Mouse (Mus musculus): Measurements from ENCODE around the gene Rab44. TPM values are rescaled to one million over a fixed set of nuclear protein-coding genes. Genes with fewer than 3 reads are reported as not detected.

The Rab44 gene
- polyA plus RNA-seq, 1 experiment, result 1.5 TPM

DNA sequence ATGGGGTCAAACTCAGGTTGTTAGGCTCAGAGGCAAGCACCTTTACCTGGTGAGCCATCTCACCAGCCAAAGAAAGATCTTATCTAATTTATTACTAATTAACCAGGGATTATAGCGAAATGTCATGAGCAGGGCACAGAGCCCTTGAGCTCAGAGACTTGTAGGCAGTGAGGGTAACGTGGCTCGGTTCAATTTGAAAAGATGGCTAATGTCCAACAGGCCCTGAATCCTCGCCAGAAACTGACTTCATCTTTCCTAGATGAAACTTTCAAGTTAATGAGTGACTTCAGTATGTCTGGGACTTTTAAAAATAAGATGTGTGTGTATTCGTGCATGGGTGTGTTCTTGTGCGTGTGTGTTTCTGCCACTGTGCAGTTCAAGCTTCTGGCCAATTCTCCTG is 8.9 kb downstream of the Rab44 start:
- Histone ChIP-seq H3K27ac (ENCODE audit: insufficient read depth, low read depth, low read length) (no peak overlapping the region), H3K4me3 (ENCODE audit: insufficient read depth, low read length) (no peak overlapping the region), H3K4me1 (ENCODE audit: control insufficient read depth, insufficient read depth, low read length) (peaks cover 2% of the 10 kb centered on the region; the same call in 1 of the 2 replicates)
- TF ChIP-seq POLR2A (IDR thresholded peaks at IDR 0.05; ENCODE audit: borderline replicate concordance, low read depth, low read length) (no peak), CTCF (IDR thresholded peaks at IDR 0.05; ENCODE audit: low read depth, low read length) (no peak)

DNA sequence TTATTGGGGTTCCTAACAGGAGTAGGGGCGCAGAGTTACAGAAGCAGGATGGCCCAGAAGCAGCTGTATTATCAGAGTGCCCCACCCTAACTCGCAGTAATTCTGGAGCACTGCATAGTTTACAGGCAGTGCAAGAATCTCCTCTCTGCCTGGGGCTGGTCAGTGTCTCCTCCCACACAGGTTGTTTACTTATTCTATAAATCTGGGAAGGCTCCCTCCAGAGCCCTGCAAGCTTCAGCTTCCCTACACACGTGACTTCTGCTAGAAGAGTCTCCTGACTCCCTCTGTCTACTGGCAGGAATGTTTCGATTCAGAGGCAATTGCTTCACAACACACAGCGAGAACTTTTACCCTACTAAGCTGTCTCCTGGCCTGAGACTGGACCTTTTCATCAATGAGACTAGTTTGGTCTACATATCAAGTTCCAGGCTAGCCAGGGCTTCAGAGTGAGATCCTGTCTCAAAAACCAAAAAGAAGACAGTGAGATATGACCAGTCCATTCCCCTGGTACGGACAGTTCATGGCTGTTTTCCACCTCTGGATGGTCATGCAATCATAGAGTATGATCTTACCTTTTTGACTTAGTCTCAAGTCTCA is 9.7 kb downstream of the Rab44 start:
- Histone ChIP-seq H3K27ac (ENCODE audit: insufficient read depth, low read depth, low read length) (no peak overlapping the region), H3K4me1 (ENCODE audit: control insufficient read depth, insufficient read depth, low read length) (peaks cover 2% of the 10 kb centered on the region; the same call in 1 of the 2 replicates), H3K4me3 (ENCODE audit: insufficient read depth, low read length) (no peak overlapping the region)
- TF ChIP-seq CTCF (IDR thresholded peaks at IDR 0.05; ENCODE audit: low read depth, low read length) (no peak), POLR2A (IDR thresholded peaks at IDR 0.05; ENCODE audit: borderline replicate concordance, low read depth, low read length) (no peak)

DNA sequence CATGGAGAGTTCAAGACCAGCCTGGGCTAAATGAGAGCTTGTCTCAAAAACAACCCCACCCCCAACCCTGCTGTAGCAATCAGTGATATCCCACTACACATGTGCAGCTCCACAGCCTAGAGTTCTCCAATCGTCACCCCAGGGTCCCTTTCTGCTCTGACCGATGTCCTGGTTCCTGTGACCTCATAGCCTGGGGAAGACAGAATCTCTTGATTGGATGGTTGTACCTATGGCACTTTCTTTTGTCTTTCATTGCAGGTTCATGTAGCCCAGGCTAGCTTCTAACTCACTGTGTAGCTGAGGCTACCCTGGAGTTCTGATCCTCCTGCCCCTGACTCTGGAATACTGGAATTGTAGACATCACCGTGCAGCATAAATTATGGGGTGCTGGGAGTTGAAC is 12.6 kb downstream of the Rab44 start:
- Histone ChIP-seq H3K4me1 (ENCODE audit: control insufficient read depth, insufficient read depth, low read length) (peaks cover 2% of the 10 kb centered on the region; the same call in 1 of the 2 replicates), H3K27ac (ENCODE audit: insufficient read depth, low read depth, low read length) (no peak overlapping the region), H3K4me3 (ENCODE audit: insufficient read depth, low read length) (no peak overlapping the region)
- TF ChIP-seq CTCF (IDR thresholded peaks at IDR 0.05; ENCODE audit: low read depth, low read length), result no peak
- no peak for TF ChIP-seq POLR2A (IDR thresholded peaks at IDR 0.05; ENCODE audit: borderline replicate concordance, low read depth, low read length)

DNA sequence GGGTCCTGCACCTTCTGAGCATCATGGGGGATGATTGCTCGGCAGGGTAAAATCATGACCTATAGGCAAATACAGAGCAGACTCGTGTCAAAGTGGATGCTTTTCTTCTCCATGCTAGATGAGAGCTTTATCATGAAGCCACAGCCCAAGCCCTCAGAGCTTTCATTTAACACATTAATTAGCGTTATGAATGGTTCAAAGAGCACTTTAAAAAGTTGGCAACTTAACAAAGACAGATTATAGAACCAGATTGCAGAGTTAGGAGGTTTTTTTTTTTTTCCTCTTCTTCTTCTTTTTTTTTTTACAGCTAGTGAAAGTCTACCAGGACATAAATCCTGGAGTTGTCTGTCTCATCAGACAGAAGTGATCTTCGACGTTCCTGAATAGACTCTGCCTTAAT is 15.4 kb downstream of the Rab44 start:
- Histone ChIP-seq H3K4me1 (ENCODE audit: control insufficient read depth, insufficient read depth, low read length) (peaks cover 2% of the 10 kb centered on the region; the same call in 1 of the 2 replicates), H3K27ac (ENCODE audit: insufficient read depth, low read depth, low read length) (no peak overlapping the region), H3K4me3 (ENCODE audit: insufficient read depth, low read length) (no peak overlapping the region)
- TF ChIP-seq CTCF (IDR thresholded peaks at IDR 0.05; ENCODE audit: low read depth, low read length) (no peak), POLR2A (IDR thresholded peaks at IDR 0.05; ENCODE audit: borderline replicate concordance, low read depth, low read length) (no peak)

DNA sequence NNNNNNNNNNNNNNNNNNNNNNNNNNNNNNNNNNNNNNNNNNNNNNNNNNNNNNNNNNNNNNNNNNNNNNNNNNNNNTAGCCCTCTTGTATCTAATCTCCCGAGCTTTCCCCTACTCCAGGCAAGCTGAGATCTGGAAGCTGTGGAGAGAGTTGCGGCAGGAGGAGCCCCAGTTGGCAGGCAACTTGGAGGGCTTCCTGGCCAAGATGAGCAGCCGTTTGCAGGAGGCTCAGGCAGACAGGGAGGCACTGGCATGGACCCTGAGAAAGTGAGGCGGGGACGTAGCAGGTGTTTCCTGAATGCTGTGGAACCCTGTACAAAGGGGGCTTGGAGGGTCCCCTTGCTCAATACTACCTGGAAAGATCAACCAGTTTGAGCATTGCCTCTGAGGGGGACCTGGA is 21.1 kb downstream of the Rab44 start:
- Histone ChIP-seq H3K27ac (ENCODE audit: insufficient read depth, low read depth, low read length) (no peak overlapping the region), H3K4me1 (ENCODE audit: control insufficient read depth, insufficient read depth, low read length) (no peaks in the 10 kb centered on the region), H3K4me3 (ENCODE audit: insufficient read depth, low read length) (no peak overlapping the region)
- no peak for TF ChIP-seq CTCF (IDR thresholded peaks at IDR 0.05; ENCODE audit: low read depth, low read length)
- no peak for TF ChIP-seq POLR2A (IDR thresholded peaks at IDR 0.05; ENCODE audit: borderline replicate concordance, low read depth, low read length)

DNA sequence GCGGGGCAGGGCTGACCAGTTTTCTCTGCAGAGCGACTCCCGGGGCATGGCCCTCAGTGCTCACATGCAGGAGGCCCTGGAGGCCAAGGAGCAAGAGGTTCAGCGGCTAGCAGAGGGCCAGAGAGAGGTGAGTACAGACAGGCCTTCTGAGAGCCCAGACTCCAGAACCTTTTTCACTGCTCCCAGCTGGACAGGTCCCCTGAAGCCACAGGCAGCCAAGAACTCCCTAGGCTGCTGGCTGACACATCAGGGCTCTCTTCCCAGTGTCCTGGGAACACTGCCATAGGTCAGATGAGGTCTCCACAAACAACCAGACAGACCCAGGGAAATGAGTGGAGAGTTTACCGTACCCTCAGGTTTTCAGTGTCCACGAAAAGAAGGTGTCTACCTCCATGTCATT is 22.3 kb downstream of the Rab44 start:
- no peak overlapping the region for H3K27ac ChIP-seq (ENCODE audit: insufficient read depth, low read depth, low read length)
- TF ChIP-seq CTCF (IDR thresholded peaks at IDR 0.05; ENCODE audit: low read depth, low read length), result no peak
- TF ChIP-seq POLR2A (IDR thresholded peaks at IDR 0.05; ENCODE audit: borderline replicate concordance, low read depth, low read length), result no peak
- no peaks in the 10 kb centered on the region for H3K4me1 ChIP-seq (ENCODE audit: control insufficient read depth, insufficient read depth, low read length)
- no peak overlapping the region for H3K4me3 ChIP-seq (ENCODE audit: insufficient read depth, low read length)

DNA sequence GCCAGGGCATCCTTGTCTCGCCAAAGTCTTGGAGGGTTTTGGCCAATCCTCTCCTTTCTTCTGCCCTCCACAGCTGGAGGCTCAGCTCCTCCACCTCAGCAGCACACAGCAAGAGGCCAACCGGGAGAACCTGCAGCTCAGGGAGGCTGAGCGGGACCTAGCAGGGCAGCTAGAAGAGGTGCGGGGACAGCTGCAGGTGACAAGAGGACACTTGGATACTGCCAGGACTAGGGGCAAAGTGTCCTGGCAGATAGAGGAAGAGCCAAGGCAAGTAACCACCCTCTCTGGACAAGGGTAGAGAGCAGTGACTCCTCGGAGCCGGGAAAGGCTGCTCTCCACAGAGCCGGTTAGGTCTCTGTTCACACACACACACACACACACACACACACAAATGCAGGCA is 24.0 kb downstream of the Rab44 start:
- TF ChIP-seq CTCF (IDR thresholded peaks at IDR 0.05; ENCODE audit: low read depth, low read length), result no peak
- TF ChIP-seq POLR2A (IDR thresholded peaks at IDR 0.05; ENCODE audit: borderline replicate concordance, low read depth, low read length), result no peak
- H3K27ac ChIP-seq (ENCODE audit: insufficient read depth, low read depth, low read length), result no peak overlapping the region
- H3K4me3 ChIP-seq (ENCODE audit: insufficient read depth, low read length), result no peak overlapping the region
- no peaks in the 10 kb centered on the region for H3K4me1 ChIP-seq (ENCODE audit: control insufficient read depth, insufficient read depth, low read length)

DNA sequence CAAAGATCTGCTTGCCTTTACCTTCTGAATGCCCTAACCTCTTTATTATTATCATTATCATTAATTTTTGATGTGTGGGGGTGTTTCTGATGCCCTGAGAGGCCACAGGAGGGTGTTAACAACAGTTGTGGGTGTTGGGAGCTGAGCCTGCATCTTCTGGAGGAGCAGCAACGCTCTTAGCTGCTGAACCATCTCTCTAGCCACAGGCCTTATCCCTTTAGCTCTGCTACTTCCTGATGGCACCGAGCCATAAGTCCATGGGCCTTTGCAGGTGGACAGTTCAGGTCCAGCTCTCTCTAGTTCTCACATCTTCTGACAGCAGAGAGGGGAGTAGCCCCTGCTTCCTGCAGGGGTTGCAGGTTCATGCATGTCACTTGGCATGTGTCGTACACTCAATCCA is 27.6 kb downstream of the Rab44 start:
- TF ChIP-seq POLR2A (IDR thresholded peaks at IDR 0.05; ENCODE audit: borderline replicate concordance, low read depth, low read length) (no peak), CTCF (IDR thresholded peaks at IDR 0.05; ENCODE audit: low read depth, low read length) (no peak)
- Histone ChIP-seq H3K4me1 (ENCODE audit: control insufficient read depth, insufficient read depth, low read length) (no peaks in the 10 kb centered on the region), H3K27ac (ENCODE audit: insufficient read depth, low read depth, low read length) (no peak overlapping the region), H3K4me3 (ENCODE audit: insufficient read depth, low read length) (no peak overlapping the region)

DNA sequence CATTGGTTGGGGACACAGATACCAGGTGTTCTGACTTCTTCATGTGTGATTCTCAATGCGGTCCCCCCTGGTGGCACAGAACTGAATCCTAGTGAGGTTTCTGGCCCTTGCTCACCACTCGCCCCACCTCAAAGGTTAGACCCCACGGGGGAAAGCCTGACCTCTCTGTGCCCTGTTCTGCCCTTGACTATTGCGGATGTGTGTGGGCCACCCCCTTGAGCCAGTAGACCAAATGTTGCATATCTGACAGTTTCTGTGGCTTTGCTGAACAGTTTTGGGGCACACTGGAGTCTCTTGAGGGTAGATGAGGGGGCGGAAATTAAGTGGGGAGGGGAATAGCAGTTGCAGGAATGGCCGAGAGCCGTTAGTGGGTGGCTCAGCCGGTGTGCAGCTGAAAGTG is 29.3 kb downstream of the Rab44 start:
- Histone ChIP-seq H3K27ac (ENCODE audit: insufficient read depth, low read depth, low read length) (no peak overlapping the region), H3K4me1 (ENCODE audit: control insufficient read depth, insufficient read depth, low read length) (no peaks in the 10 kb centered on the region), H3K4me3 (ENCODE audit: insufficient read depth, low read length) (no peak overlapping the region)
- no peak for TF ChIP-seq CTCF (IDR thresholded peaks at IDR 0.05; ENCODE audit: low read depth, low read length)
- no peak for TF ChIP-seq POLR2A (IDR thresholded peaks at IDR 0.05; ENCODE audit: borderline replicate concordance, low read depth, low read length)

DNA sequence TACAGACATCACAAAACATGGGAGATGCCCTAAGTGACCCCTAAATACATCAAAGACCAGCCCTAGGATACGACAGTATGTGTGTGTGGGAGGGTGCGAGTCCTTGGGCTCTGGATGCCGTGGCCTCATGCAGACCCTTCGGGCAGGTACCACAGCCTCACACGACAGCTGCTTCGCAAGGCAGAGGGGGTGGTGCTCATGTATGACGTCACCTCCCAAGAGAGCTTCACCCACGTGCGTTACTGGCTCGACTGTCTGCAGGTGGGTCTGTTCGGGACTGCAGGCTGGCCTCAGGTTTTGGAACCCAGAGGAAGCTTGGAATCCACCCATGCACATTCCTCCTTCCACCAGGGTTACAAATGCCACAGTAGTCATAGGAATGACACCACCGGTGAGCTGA is 31.2 kb downstream of the Rab44 start:
- no peak overlapping the region for H3K27ac ChIP-seq (ENCODE audit: insufficient read depth, low read depth, low read length)
- H3K4me1 ChIP-seq (ENCODE audit: control insufficient read depth, insufficient read depth, low read length), result no peaks in the 10 kb centered on the region
- no peak overlapping the region for H3K4me3 ChIP-seq (ENCODE audit: insufficient read depth, low read length)
- TF ChIP-seq POLR2A (IDR thresholded peaks at IDR 0.05; ENCODE audit: borderline replicate concordance, low read depth, low read length) (no peak), CTCF (IDR thresholded peaks at IDR 0.05; ENCODE audit: low read depth, low read length) (no peak)

DNA sequence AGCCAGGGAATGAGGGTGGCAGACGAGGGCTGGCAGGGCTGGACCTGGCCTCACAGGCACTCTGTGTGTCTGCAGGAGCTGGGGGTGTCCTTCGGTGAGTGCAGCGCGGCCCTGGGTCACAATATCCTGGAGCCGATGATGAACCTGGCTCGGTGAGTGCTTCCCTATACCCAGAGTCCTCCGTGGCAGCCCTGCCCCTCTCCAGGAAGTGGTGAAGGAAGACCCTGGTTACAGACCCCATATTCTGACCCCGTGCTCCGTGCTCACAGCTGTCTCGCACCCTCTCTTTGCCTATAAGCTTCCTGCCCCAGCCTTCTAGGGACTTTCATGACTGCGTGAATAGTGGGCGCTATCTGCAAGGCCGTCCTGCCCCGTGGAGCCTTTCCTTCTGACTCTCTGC is 33.3 kb downstream of the Rab44 start:
- Histone ChIP-seq H3K4me1 (ENCODE audit: control insufficient read depth, insufficient read depth, low read length) (no peaks in the 10 kb centered on the region), H3K4me3 (ENCODE audit: insufficient read depth, low read length) (no peak overlapping the region), H3K27ac (ENCODE audit: insufficient read depth, low read depth, low read length) (no peak overlapping the region)
- no peak for TF ChIP-seq POLR2A (IDR thresholded peaks at IDR 0.05; ENCODE audit: borderline replicate concordance, low read depth, low read length)
- TF ChIP-seq CTCF (IDR thresholded peaks at IDR 0.05; ENCODE audit: low read depth, low read length), result no peak
